Mouse (Mus musculus) bone marrow macrophage, adult 2 months (primary cell): Measurements from ENCODE around the gene Clpp. TPM values are rescaled to one million over a fixed set of nuclear protein-coding genes. Genes with fewer than 3 reads are reported as not detected.

ENCODE experiments used
- H3K27ac ChIP-seq: 2 replicates; pipeline ENCODE4 v1.5.1; 2012; ENCODE audit warnings: low read depth, low read length; ENCODE audit not compliant: insufficient read depth
- H3K4me1 ChIP-seq: 2 replicates; pipeline ENCODE4 v1.6.1; 2012; ENCODE audit warnings: low read length; ENCODE audit not compliant: control insufficient read depth, insufficient read depth
- H3K4me3 ChIP-seq: 2 replicates; pipeline ENCODE4 v1.5.1; 2012; ENCODE audit warnings: mild to moderate bottlenecking, low read length, moderate library complexity; ENCODE audit not compliant: insufficient read depth
- CTCF ChIP-seq: IDR thresholded peaks from 2 replicates; pipeline ENCODE4 v1.5.1; 2012; ENCODE audit warnings: low read depth, mild to moderate bottlenecking, low read length, moderate library complexity
- POLR2A ChIP-seq: IDR thresholded peaks from 2 replicates; pipeline ENCODE4 v1.6.1; 2012; ENCODE audit warnings: mild to moderate bottlenecking, low read depth, low read length, borderline replicate concordance
- polyA plus RNA-seq: library from polyadenylated mRNA; stranded (reverse); fragments of >200 nt; gene quantifications from 2 replicates; pipeline ENCODE4 v1.2.4, GENCODE M21; 2012; ENCODE audit not compliant: missing spikeins, insufficient read depth, insufficient read length

Clpp gene
- polyA plus RNA-seq, 1 experiment: 19.6 TPM

- no peak for TF ChIP-seq CTCF
- no peak for TF ChIP-seq POLR2A
- Histone ChIP-seq H3K4me1 (no peaks in the 10 kb centered on the region; the same call in 1 of the 2 replicates), H3K27ac (no peak overlapping the region), H3K4me3 (no peak overlapping the region)
Observed at GRCm38 (mm10) chr17:57001228-57001627, 11.1 kb downstream of the Clpp start.

DNA sequence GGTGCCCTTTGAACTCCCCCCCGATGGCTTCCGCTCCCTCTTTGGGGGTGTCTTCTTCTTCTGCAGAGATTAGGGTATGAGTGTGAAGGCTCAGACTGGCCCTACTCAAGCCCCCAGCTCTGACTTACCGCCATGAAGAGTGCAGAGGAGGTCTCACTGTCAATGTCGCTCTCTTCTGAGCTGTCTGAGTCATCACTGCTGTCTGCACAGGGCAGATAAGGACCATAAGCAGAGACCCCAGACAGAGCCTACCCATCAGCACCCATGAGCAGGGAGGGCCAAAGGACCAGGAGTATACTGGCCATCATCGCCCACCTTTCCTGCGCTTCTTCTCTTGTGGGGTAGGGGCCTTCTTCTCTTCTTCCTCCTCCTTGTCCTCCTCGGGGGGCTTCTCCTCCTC, 13.9 kb downstream of the Clpp start:
- TF ChIP-seq POLR2A (no peak), CTCF (no peak)
- H3K4me1 ChIP-seq: no peaks in the 10 kb centered on the region
- no peak overlapping the region for H3K4me3 ChIP-seq
- no peak overlapping the region for H3K27ac ChIP-seq

GRCm38 (mm10) chr17:57007137-57007905, 17.2 kb downstream of the Clpp start:
- TF ChIP-seq POLR2A: no peak
- no peak for TF ChIP-seq CTCF
- peaks cover 10% of the 10 kb centered on the region for H3K4me1 ChIP-seq
- no peak overlapping the region for H3K27ac ChIP-seq
- no peak overlapping the region for H3K4me3 ChIP-seq

DNA sequence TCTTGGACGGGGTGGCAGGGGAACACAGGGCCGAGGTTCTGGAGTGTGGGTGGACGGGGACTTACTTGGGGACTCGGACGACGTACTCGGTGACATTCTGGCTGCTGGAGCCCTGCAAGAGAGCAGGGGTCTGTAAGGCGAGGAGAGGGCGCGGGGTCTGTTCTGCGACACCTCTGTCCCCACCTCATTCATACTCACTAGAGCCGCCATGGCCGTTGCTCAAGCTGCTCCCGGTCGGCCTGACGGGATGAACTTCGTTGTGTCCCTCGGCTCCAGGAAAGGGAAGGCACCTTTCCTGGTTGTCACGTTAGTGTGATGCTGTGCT, 20.8 kb downstream of the Clpp start:
- peaks cover 10% of the 10 kb centered on the region for H3K4me1 ChIP-seq
- H3K4me3 ChIP-seq: peak overlapping the region; percentile 79
- peak overlapping the region; percentile 66 for H3K27ac ChIP-seq
- no peak for TF ChIP-seq CTCF
- no peak for TF ChIP-seq POLR2A

- peaks cover 13% of the 10 kb centered on the region for H3K4me1 ChIP-seq
- peak within 1 kb of the TSS; percentile 66 for H3K27ac ChIP-seq
- TF ChIP-seq CTCF (no peak), POLR2A (0 out of 2 replicates have a peak, but pooled peaks have one; percentile 70)
- peak within 1 kb of the TSS; percentile 82 for H3K4me3 ChIP-seq
Observed at GRCm38 (mm10) chr17:57011236-57012141, 21.4 kb downstream of the Clpp start, which contains the start of the genes Gtf2f1 and Gm17949. TSS of gene Gtf2f1 (minus strand) at chr17:57011288. TSS of gene Gm17949 (plus strand) at chr17:57011469.

DNA sequence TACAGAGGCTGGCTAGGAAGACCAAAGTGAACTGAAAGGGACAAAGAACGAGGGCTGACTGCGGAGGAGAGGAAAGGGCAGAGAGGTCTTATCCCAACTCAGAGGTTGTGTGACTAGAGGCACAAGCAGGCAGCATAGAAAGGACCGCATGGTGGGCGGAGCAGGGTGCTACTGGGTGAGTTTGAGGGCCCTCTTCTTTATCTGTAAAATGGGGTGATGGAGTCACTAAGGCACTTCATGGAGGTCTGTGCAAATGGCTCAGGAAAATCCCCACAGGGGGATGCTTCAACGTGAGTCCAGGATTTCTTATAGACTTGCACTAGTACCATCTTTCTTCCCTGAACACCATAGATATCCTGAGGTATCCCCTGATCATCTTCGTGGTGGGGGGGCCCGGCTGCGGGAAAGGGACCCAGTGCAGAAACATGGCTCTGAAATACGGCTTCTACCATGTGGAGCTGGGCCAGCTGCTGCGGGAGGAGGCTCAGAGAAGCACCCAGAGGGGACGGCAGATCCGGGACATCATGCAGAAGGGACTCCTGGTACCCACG, 22.2 kb downstream of the Clpp start:
- H3K4me1 ChIP-seq: peaks cover 15% of the 10 kb centered on the region
- H3K4me3 ChIP-seq: peak overlapping the region; percentile 82
- TF ChIP-seq CTCF: no peak
- no peak for TF ChIP-seq POLR2A
- H3K27ac ChIP-seq: no peak overlapping the region

GRCm38 (mm10) chr17:57019693-57020092, 29.6 kb downstream of the Clpp start:
- no peak overlapping the region for H3K27ac ChIP-seq
- peaks cover 10% of the 10 kb centered on the region; the same call in 1 of the 2 replicates for H3K4me1 ChIP-seq
- no peak for TF ChIP-seq POLR2A
- no peak for TF ChIP-seq CTCF
- no peak overlapping the region for H3K4me3 ChIP-seq

DNA sequence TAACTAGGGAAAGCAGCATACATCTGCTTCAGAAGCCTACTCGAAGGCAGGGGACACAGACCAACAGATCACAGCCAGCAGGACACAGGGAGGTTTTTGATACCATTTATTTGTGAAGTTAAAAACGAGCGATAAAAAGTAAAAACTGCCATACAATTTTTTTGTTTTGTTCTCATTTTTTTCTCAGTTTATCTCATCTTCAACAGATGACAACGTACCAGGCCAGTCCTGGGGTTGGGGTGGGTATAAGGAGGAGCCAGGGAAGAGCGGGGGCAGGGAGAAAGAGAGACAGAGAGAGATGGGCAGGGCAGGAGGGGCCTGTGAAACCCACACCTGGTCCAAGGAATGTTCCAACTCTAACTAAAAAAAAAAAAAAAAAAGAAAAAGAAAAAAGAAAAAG, 30.9 kb downstream of the Clpp start:
- no peak overlapping the region for H3K4me3 ChIP-seq
- no peak overlapping the region for H3K27ac ChIP-seq
- TF ChIP-seq POLR2A (no peak), CTCF (no peak)
- peaks cover 10% of the 10 kb centered on the region; the same call in 1 of the 2 replicates for H3K4me1 ChIP-seq

- Histone ChIP-seq H3K4me3 (no peak overlapping the region), H3K27ac (no peak overlapping the region), H3K4me1 (peaks cover 9% of the 10 kb centered on the region)
- TF ChIP-seq CTCF (no peak), POLR2A (no peak)
Observed at GRCm38 (mm10) chr17:57027471-57027870, 37.4 kb downstream of the Clpp start.
